Mouse (Mus musculus): Measurements from ENCODE around the gene Akp3.

Akp3 gene

DNA sequence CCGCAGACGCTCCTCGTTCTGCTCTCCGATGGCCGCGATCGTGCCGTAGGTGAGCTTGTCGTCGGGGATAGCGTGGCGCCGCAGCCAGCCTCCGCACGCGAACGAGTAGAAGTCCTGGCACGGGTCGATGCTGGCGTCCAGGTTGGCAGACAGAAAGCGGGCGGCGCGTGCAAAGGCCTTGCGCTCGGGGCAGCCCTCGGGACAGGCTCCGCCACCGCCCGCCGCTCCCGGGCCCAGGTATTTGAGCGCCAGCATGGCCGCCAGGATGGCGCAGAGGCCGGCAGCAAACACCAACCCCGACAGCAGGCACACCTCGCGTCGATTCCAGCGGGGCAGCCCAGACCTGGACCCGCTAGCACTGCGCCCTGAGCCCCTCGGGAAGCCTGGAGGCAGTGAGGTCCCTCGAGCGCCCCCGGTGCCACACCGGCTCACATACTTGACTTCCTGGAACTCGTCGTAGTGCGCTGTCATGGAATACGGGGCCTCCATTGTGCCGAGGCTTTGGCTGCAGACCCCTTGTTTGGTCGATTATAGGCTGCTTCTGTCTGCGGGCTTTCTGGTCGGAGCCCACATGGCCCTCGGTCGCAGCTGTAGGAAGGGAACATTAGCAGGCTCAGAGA, 29.8 kb downstream of the Akp3 start:
- no peak for DNase-seq (ENCODE audit: low spot score)

GRCm38 (mm10) chr1:87155531-87156198, 30.9 kb downstream of the Akp3 start:
- DNase-seq (ENCODE audit: low spot score) = no peak

DNA sequence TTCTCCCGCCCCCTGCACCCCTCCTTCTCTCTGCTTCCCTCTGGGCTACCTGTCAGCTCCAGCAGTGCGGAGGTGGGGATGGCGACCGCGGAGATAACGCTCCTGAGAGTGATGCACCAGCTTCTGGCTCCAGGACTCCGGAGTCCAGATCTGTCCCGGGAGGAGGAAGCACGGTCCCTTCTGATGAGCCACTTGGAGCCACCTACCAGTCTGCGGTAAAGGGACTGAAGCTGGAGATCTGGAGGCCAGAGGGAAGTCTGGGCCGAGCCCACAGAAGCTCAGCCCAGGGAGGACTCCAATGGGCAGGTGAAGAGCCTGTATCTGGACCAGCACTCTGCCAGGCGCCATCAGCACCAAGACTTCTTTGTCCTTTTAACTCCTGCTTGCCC, 31.4 kb downstream of the Akp3 start, which contains the start of gene Ecel1:
TSS of gene Ecel1 (minus strand) at position 323 of the 389 bp plus-strand sequence.
- no peak for DNase-seq (ENCODE audit: low spot score)

DNA sequence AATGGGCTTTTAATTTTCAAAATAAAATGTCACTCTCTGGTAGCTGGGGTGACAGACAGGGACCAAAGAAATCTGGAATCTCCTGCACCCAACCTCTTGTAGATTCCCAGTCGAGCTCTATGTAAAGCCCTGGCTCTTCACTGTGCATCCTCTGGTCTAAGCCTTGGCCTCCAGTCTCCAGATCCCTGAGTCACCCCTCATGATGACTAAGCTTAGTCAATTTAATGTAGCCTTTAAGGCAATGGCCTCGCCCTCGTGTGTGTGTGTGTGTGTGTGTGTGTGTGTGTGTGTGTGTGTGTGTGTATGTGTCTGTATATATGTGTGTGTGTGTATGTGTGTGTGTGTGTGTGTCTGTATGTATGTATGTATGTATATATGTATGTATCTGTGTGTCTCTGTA, 34.6 kb downstream of the Akp3 start:
- DNase-seq (ENCODE audit: low spot score) = no peak

DNA sequence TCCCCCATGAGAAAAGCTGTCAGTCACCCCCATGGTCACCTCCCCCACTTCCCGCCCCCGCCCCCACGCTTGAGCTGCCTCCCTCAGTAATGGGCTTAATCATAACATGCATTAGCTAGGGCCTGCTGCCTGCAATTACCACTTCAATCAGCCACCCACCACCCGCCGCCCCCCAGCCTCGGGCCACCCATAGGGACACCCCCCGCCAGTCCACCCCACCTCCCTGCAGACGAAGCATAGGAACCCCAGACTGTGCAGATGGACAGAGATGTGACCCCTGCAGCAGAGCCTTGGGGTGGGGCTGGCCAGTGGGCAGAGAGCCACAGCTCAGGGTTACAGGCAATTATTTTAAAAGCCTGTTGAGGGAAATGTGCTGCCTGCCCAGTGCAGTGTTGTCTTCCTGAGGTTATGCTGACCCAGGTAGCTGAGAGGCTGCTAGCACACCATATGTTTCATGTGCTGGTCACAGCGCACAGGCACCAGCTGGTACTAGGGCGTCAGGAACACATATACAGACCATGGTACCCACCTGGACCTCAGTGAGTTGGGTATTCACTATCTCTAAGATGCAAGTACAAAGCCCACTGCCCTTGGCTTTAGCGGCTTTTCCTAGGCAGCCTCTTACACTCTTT, 39.5 kb downstream of the Akp3 start:
- DNase-seq (ENCODE audit: low spot score) = no peak

- no peak for DNase-seq (ENCODE audit: low spot score)
These were observed 40.0 kb downstream of the Akp3 start for GRCm38 (mm10) chr1:87164796-87165184.

- no peak for DNase-seq (ENCODE audit: low spot score)
These were observed 45.7 kb downstream of the Akp3 start for GRCm38 (mm10) chr1:87170458-87170857.

DNA sequence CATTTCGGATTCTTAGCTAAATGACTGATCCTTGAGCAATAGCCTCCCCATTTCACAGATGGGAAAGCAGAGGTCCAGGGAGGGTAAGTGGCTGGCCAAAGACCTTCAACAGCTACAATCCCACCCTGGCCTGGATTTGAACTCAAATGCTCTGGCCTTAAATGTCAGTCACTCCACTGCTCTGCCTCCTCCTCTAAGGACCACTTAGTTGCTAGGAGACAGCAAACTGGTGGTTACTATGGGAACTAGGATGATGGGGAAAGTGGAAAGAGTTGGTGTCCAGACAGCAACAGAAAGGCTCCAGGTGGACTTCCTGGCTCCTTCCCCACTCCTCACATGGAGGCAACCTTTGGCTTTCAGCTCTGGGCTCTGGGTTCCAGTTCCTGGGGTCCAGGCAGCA, 46.5 kb downstream of the Akp3 start:
- DNase-seq (ENCODE audit: low spot score) = no peak

- no peak for DNase-seq (ENCODE audit: low spot score)
These were observed 47.5 kb downstream of the Akp3 start for GRCm38 (mm10) chr1:87172316-87172715.

DNA sequence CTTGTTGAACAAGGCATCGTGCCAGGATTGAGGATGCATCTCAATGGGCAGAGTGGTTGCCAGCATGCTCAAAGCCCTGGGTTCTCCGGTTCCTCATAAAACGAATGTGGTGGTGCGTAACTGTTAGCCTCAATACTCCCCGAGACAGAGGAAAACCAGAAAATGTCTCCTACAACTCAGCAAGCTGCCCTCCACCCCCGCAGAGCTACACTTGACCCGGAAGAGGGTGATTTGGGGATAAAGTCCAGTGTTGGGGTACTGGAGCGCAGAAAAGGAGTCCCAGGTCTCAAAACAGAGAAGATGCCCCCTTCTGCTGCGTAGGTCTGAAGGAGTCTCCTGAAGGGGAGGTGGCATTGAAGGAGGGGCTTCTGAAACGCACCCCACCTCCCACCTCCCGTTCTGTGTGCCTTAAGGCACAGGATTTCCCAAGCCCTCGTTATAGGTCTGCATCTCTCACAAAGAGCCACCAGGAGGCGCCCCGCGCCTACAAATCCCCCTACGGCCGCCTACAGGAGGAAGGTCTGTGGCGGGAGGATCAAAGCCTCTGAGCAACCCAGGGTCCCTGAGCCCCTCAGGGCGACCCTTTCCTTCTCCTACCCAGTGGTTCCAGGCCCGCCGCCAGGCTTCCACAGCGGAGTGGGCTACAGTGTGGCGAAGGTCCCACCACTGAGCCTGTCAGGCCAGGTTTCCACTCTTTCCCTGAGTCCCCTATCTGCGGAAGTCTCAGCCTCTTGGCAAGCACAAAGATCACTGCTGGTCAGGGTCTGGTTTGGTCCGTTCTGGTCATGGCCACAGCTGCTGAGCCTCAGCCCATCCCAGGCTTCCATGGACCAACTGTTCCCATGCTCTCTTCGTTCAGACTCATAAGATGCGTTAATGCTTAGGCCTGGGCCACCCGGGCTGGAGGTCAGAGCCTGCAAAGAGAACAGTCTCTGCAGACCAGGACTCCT, 49.5 kb downstream of the Akp3 start:
- DNase-seq (ENCODE audit: low spot score) = peak; percentile 61

GRCm38 (mm10) chr1:87175852-87176292, 51.1 kb downstream of the Akp3 start:
- DNase-seq (ENCODE audit: low spot score) = no peak
